43 mouse cellular contexts compared by ENCODE assay signal in genomic region chr13:46290537-46290936, GRCm38 (mm10). TPM values are rescaled to one million over a fixed set of nuclear protein-coding genes. Genes with fewer than 3 reads are reported as not detected.
"Had no signal": no experiment of that assay in that cellular context is flagged by ENCODE, and none has a peak within 500 bp of the region (broad histone marks: within the 10 kb centered on the region; RNA-seq: fewer than 3 reads in every experiment).

No protein-coding gene starts in this region.

- H3K4me2 ChIP-seq: limb, embryonic 12.5 days; limb, embryonic 13.5 days; limb, embryonic 15.5 days; liver, embryonic 11.5 days; liver, embryonic 12.5 days; liver, embryonic 13.5 days; liver, embryonic 15.5 days; lung, embryonic 14.5 days; lung, embryonic 15.5 days; midbrain, embryonic 11.5 days; midbrain, embryonic 12.5 days; midbrain, embryonic 13.5 days; midbrain, embryonic 15.5 days had no signal

- H3K36me3 ChIP-seq: limb, embryonic 10.5 days; limb, embryonic 12.5 days; limb, embryonic 13.5 days; limb, embryonic 15.5 days; liver, embryonic 12.5 days; liver, embryonic 13.5 days; liver, embryonic 15.5 days; lung, embryonic 15.5 days; midbrain, embryonic 10.5 days; midbrain, embryonic 12.5 days; midbrain, embryonic 13.5 days; midbrain, embryonic 15.5 days had no signal

- H3K4me3 ChIP-seq: left cerebral cortex, adult 2 months; limb, embryonic 10.5 days; limb, embryonic 12.5 days; limb, embryonic 13.5 days; limb, embryonic 15.5 days; liver, embryonic 12.5 days; liver, embryonic 13.5 days; liver, embryonic 15.5 days; lung, embryonic 15.5 days; megakaryocyte, embryonic 14.5 days; midbrain, embryonic 10.5 days; midbrain, embryonic 12.5 days; midbrain, embryonic 13.5 days; midbrain, embryonic 15.5 days had no signal

- H3K27me3 ChIP-seq: limb, embryonic 12.5 days; limb, embryonic 13.5 days; limb, embryonic 15.5 days; liver, embryonic 12.5 days; liver, embryonic 13.5 days; liver, embryonic 15.5 days; lung, embryonic 15.5 days; midbrain, embryonic 12.5 days; midbrain, embryonic 13.5 days; midbrain, embryonic 15.5 days had no signal

- DNase-seq: left cerebral cortex, postnatal 4 days; liver; liver, embryonic 13.5 days; liver, postnatal 0 days; lung, adult 18-20 months; lung, adult 2 months; lung, embryonic 14.5 days; lung, postnatal 10 days; lung, postnatal 14 days; lung, postnatal 36 days; lung, postnatal 4 days; midbrain, embryonic 14.5 days had no signal

RNA-seq across cellular contexts. Expression of gene Stmnd1, which starts 17.0 kb away (rescaled TPM):
- total RNA-seq: left cerebral cortex, adult 2 months; left cerebral cortex, adult 8-10 months; left cerebral cortex, postnatal 10 days; left cerebral cortex, postnatal 14 days; left cerebral cortex, postnatal 25 days; left cerebral cortex, postnatal 36 days; liver, adult 2 months; megakaryocyte progenitor cell, adult 5-6 weeks; megakaryocyte, adult 5-6 weeks; megakaryocyte-erythroid progenitor cell, adult 5-6 weeks; midbrain, postnatal 0 days; monocyte, adult 5-6 weeks had no signal
- polyA plus RNA-seq: limb, embryonic 10.5 days; limb, embryonic 11.5 days; liver, adult 2 months; liver, embryonic 11.5 days; liver, embryonic 12.5 days; liver, embryonic 13.5 days; liver, embryonic 14.5 days; liver, embryonic 15.5 days; liver, embryonic 16.5 days; liver, postnatal 0 days; lung, embryonic 14.5 days; macrophage; midbrain, embryonic 10.5 days; midbrain, embryonic 12.5 days; midbrain, embryonic 13.5 days; midbrain, embryonic 14.5 days; midbrain, embryonic 15.5 days; midbrain, embryonic 16.5 days; midbrain, postnatal 0 days had no signal
